Mouse (Mus musculus): ENCODE data around the gene Cftr. TPM values are rescaled to one million over a fixed set of nuclear protein-coding genes. Genes with fewer than 3 reads are reported as not detected.

Cftr gene
- polyA plus RNA-seq, 1 experiment = not detected

DNA sequence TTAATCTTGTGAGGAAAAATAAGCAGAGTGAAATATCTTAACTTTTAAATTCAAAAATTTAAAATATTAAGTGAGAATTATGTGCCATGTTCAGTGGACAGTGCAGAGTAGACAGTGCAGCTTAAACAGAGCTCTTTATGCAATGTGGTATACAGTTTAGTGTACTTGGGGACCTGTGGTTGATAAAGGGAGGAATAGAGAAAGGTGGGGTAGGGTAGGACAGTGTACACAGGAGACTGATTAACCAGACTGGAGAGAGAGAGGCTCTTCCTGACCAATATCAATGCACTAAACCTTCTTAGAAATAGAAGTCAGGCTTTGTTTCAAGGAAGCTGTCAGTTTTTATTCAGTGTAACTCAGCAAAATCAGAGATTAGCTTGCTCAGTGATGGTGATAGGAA is 12.4 kb downstream of the Cftr start:
- Histone ChIP-seq H3ac (ENCODE audit: control insufficient read depth, insufficient read length) (no peak overlapping the region), H3K4me2 (ENCODE audit: low read depth) (no peak overlapping the region), H3K36me3 (ENCODE audit: control insufficient read depth, insufficient read depth) (no peaks in the 10 kb centered on the region), H3K4me3 (no peak overlapping the region), H3K27me3 (ENCODE audit: control insufficient read depth, insufficient read depth, insufficient read length) (no peaks in the 10 kb centered on the region), H3K79me2 (ENCODE audit: control insufficient read depth, insufficient read depth) (no peaks in the 10 kb centered on the region)
- TF ChIP-seq SRF (IDR thresholded peaks at IDR 0.05; ENCODE audit: control insufficient read depth, insufficient read length, low read depth) (no peak), USF1 (IDR thresholded peaks at IDR 0.05; ENCODE audit: low read depth) (no peak), REST (IDR thresholded peaks at IDR 0.05; ENCODE audit: insufficient read depth, insufficient read length) (no peak), TCF12 (IDR thresholded peaks at IDR 0.05; ENCODE audit: insufficient read depth, poor library complexity, severe bottlenecking) (no peak), MAX (IDR thresholded peaks at IDR 0.05; ENCODE audit: low read depth) (no peak), CEBPB (IDR thresholded peaks at IDR 0.05; ENCODE audit: insufficient read depth, poor library complexity, severe bottlenecking) (no peak), MYOG (IDR thresholded peaks at IDR 0.05; ENCODE audit: control insufficient read depth in 1 of 3, insufficient read depth in 1 of 3, insufficient read length in 2 of 3, low read depth in 2 of 3) (no peak), E2F4 (IDR thresholded peaks at IDR 0.05; ENCODE audit: insufficient read depth) (no peak), TCF3 (IDR thresholded peaks at IDR 0.05; ENCODE audit: insufficient read length, low read depth) (no peak), POLR2AphosphoS2 (IDR thresholded peaks at IDR 0.05; ENCODE audit: insufficient read length, low read depth) (no peak), POLR2A (IDR thresholded peaks at IDR 0.05; ENCODE audit: insufficient read length, low read depth) (no peak), MYOD1 (IDR thresholded peaks at IDR 0.05; ENCODE audit: control insufficient read depth in 1 of 3, insufficient read length in 2 of 3, low read depth in 2 of 3) (no peak)

DNA sequence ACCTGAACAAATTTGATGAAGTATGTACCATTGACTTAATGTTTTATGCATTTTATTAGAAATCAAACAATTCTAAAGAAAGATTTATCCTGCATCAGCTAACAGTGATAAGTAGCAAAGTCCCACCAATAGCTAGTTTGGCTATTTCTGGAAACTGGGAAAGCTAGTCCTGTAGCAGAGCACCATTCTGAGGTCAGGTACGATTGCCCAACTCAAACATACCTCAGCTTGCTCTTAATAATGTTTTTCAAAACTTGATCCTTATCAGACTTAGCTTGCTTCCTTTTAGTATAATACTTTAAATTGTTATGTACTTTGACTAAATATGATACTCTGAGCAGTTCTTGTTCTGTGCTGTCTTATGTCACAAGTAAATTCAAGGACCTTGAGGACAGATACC is 50.2 kb downstream of the Cftr start:
- no peaks in the 10 kb centered on the region for H3K27me3 ChIP-seq (ENCODE audit: control insufficient read depth, insufficient read depth, insufficient read length)
- TF ChIP-seq USF1 (IDR thresholded peaks at IDR 0.05; ENCODE audit: low read depth) (no peak), TCF3 (IDR thresholded peaks at IDR 0.05; ENCODE audit: insufficient read length, low read depth) (no peak), MYOG (IDR thresholded peaks at IDR 0.05; ENCODE audit: control insufficient read depth in 1 of 3, insufficient read depth in 1 of 3, insufficient read length in 2 of 3, low read depth in 2 of 3) (no peak), REST (IDR thresholded peaks at IDR 0.05; ENCODE audit: insufficient read depth, insufficient read length) (no peak), CEBPB (IDR thresholded peaks at IDR 0.05; ENCODE audit: insufficient read depth, poor library complexity, severe bottlenecking) (no peak), POLR2A (IDR thresholded peaks at IDR 0.05; ENCODE audit: insufficient read length, low read depth) (no peak), TCF12 (IDR thresholded peaks at IDR 0.05; ENCODE audit: insufficient read depth, poor library complexity, severe bottlenecking) (no peak), POLR2AphosphoS2 (IDR thresholded peaks at IDR 0.05; ENCODE audit: insufficient read length, low read depth) (no peak), E2F4 (IDR thresholded peaks at IDR 0.05; ENCODE audit: insufficient read depth) (no peak), MYOD1 (IDR thresholded peaks at IDR 0.05; ENCODE audit: control insufficient read depth in 1 of 3, insufficient read length in 2 of 3, low read depth in 2 of 3) (no peak), MAX (IDR thresholded peaks at IDR 0.05; ENCODE audit: low read depth) (no peak), SRF (IDR thresholded peaks at IDR 0.05; ENCODE audit: control insufficient read depth, insufficient read length, low read depth) (no peak)
- no peak overlapping the region for H3K4me3 ChIP-seq

DNA sequence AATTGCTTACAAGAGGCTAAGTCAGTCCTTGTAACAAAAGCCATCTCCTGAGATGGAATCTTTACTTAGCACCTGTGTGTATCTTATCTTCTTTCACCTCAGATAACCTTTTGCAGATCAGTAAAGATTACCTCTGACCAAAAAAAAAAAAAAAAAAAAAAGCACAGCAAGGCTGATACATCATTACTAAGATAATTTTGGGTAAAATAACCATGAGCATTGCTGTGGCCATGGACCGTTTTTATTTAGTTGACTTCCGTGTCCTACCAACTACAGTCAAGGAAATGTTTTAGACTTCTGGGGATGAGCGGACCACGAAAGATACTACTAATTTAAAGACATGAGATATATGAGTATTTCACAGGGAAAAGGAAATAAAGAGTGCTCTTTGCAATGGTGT is 52.7 kb downstream of the Cftr start:
- Histone ChIP-seq H3ac (ENCODE audit: control insufficient read depth, insufficient read length) (no peak overlapping the region), H3K79me2 (ENCODE audit: control insufficient read depth, insufficient read depth) (no peaks in the 10 kb centered on the region), H3K4me2 (ENCODE audit: low read depth) (no peak overlapping the region), H3K4me3 (no peak overlapping the region), H3K36me3 (ENCODE audit: control insufficient read depth, insufficient read depth) (no peaks in the 10 kb centered on the region), H3K27me3 (ENCODE audit: control insufficient read depth, insufficient read depth, insufficient read length) (no peaks in the 10 kb centered on the region)
- no peak for TF ChIP-seq TCF3 (IDR thresholded peaks at IDR 0.05; ENCODE audit: insufficient read length, low read depth)
- no peak for TF ChIP-seq POLR2AphosphoS2 (IDR thresholded peaks at IDR 0.05; ENCODE audit: insufficient read length, low read depth)
- no peak for TF ChIP-seq CEBPB (IDR thresholded peaks at IDR 0.05; ENCODE audit: insufficient read depth, poor library complexity, severe bottlenecking)
- no peak for TF ChIP-seq SRF (IDR thresholded peaks at IDR 0.05; ENCODE audit: control insufficient read depth, insufficient read length, low read depth)

More for the DNA sequence above, 50.2 kb downstream of the Cftr start:
- Histone ChIP-seq H3K4me2 (ENCODE audit: low read depth) (no peak overlapping the region), H3K36me3 (ENCODE audit: control insufficient read depth, insufficient read depth) (no peaks in the 10 kb centered on the region), H3ac (ENCODE audit: control insufficient read depth, insufficient read length) (no peak overlapping the region), H3K79me2 (ENCODE audit: control insufficient read depth, insufficient read depth) (no peaks in the 10 kb centered on the region)

DNA sequence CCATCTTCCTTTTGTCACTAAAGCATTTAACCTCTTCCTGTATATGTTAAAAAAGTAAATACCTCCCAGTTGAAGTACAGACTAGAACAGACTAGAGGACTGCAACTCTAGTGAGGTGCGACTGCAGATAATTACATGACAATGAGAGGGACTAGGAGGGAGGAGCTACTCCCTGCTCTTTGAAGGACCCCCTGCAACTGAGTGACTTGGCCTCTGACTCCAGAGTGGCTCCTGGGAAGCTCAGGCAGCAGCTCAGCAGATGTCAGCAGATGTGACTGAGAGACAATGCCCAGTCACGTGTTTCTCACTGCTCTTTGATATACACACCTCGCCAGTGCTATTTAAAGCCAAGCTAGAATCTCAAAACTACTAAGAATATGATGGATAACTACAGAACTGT is 54.7 kb downstream of the Cftr start:
- TF ChIP-seq TCF3 (IDR thresholded peaks at IDR 0.05; ENCODE audit: insufficient read length, low read depth) (no peak), CEBPB (IDR thresholded peaks at IDR 0.05; ENCODE audit: insufficient read depth, poor library complexity, severe bottlenecking) (no peak), SRF (IDR thresholded peaks at IDR 0.05; ENCODE audit: control insufficient read depth, insufficient read length, low read depth) (no peak), MYOD1 (IDR thresholded peaks at IDR 0.05; ENCODE audit: control insufficient read depth in 1 of 3, insufficient read length in 2 of 3, low read depth in 2 of 3) (no peak), TCF12 (IDR thresholded peaks at IDR 0.05; ENCODE audit: insufficient read depth, poor library complexity, severe bottlenecking) (no peak), POLR2A (IDR thresholded peaks at IDR 0.05; ENCODE audit: insufficient read length, low read depth) (no peak)
- no peak overlapping the region for H3K4me2 ChIP-seq (ENCODE audit: low read depth)
- H3K4me3 ChIP-seq = no peak overlapping the region
- H3K36me3 ChIP-seq (ENCODE audit: control insufficient read depth, insufficient read depth) = no peaks in the 10 kb centered on the region
- H3ac ChIP-seq (ENCODE audit: control insufficient read depth, insufficient read length) = no peak overlapping the region
- no peaks in the 10 kb centered on the region for H3K27me3 ChIP-seq (ENCODE audit: control insufficient read depth, insufficient read depth, insufficient read length)
- H3K79me2 ChIP-seq (ENCODE audit: control insufficient read depth, insufficient read depth) = no peaks in the 10 kb centered on the region

DNA sequence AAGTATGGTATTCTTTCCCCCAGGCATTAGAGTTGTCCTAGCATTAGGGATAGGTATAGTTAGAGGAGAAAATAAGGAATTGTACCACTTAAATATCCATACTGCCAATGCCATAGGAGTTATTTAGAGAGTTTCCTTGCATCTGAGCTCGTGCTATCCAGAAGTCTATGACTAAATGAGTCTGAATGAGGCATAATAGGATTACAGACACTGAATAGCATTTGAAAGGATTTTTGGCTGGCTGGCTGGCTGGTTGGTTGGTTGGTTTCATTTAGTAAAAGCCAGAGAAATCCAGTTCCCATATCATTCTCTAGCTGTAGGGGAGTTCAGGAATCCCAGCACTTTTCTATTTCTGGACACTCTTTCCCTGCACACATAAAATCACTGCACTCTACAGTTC is 76.0 kb downstream of the Cftr start:
- H3K27me3 ChIP-seq (ENCODE audit: control insufficient read depth, insufficient read depth, insufficient read length) = no peaks in the 10 kb centered on the region
- no peaks in the 10 kb centered on the region for H3K36me3 ChIP-seq (ENCODE audit: control insufficient read depth, insufficient read depth)
- no peak overlapping the region for H3K4me3 ChIP-seq
- H3ac ChIP-seq (ENCODE audit: control insufficient read depth, insufficient read length) = no peak overlapping the region
- H3K79me2 ChIP-seq (ENCODE audit: control insufficient read depth, insufficient read depth) = no peaks in the 10 kb centered on the region
- no peak overlapping the region for H3K4me2 ChIP-seq (ENCODE audit: low read depth)
- TF ChIP-seq MYOG (IDR thresholded peaks at IDR 0.05; ENCODE audit: control insufficient read depth in 1 of 3, insufficient read depth in 1 of 3, insufficient read length in 2 of 3, low read depth in 2 of 3) = no peak

Measured in myocyte (in vitro differentiated cells).